Mouse (Mus musculus) urinary bladder, adult 2 months (tissue): Measurements from ENCODE around the gene Zc3h15. TPM values are rescaled to one million over a fixed set of nuclear protein-coding genes. Genes with fewer than 3 reads are reported as not detected.
"Not testable (repeated sequence)": the region's sequence is repeated elsewhere in the genome, so short reads cannot be mapped to it uniquely, and the experiment has no call there.

Experiments used
- DNase-seq: peaks from one replicate; pipeline ENCODE4 v3.0.0; 2022; ENCODE audit warnings: low spot score
- polyA plus RNA-seq: library from polyadenylated mRNA; depleted of rRNA; stranded (reverse); fragments of >200 nt; gene quantifications from 2 replicates; pipeline ENCODE4 v1.2.3, GENCODE M21; 2012

Zc3h15 gene
- polyA plus RNA-seq, 1 experiment = 79.2 TPM

DNA sequence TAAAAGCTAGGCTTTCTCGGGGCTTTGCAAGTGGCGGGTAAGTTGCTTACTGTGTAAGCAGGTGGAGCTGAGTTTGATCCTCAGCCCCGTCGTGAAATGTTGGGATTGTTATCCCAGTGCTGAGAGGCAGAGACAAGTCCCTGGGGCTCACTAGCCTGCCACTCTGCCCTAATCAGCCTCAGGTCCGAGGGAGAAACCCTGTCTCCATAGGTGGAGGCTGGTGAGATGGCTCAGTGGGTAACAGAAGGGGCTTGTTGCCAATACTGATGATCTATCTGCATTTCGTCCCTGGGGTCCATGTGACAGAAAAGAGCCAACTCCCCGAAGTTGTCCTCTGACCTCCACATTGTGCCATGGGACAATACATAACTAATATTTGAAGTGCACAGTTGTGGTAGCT lies 30.2 kb downstream of the Zc3h15 start:
- no peak for DNase-seq

DNA sequence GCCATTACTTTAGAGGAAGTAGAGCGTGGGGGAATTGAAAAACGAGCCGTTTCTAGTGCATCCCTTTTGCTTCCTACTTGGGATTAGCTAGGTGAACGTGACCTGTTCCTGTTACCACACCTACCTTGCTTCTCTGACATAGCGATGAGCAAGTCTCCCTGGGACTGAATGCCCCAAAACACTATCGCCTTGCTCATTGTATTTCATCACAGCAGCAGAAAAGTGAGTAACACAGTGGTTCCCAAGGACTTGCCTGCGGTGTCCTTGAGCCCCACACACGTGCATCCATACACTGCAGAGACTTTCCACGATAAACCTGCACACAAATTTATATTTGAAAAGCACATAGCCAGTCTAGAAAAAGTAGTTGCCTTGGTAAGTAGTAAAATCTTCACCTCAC lies 30.7 kb downstream of the Zc3h15 start:
- no peak for DNase-seq

DNA sequence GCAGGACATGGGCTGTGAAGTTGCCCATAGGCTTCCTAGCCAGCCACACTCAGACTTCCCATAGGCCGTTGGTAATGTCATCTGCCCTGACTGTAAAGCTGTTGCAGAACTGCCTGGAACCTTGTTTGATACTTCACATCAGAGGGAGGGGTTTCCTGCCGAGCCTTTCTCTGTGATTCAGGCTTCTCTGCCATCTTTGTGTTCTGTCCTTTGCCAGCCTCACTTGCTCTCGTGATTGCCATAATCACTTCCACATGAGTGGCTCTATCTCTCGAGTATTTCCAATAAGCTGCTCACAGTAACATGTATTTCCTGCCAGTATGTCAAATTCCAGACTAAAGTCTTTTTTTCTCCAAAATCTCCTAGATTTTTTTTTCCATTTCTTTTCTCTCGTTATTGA lies 31.4 kb downstream of the Zc3h15 start:
- DNase-seq = no peak

DNA sequence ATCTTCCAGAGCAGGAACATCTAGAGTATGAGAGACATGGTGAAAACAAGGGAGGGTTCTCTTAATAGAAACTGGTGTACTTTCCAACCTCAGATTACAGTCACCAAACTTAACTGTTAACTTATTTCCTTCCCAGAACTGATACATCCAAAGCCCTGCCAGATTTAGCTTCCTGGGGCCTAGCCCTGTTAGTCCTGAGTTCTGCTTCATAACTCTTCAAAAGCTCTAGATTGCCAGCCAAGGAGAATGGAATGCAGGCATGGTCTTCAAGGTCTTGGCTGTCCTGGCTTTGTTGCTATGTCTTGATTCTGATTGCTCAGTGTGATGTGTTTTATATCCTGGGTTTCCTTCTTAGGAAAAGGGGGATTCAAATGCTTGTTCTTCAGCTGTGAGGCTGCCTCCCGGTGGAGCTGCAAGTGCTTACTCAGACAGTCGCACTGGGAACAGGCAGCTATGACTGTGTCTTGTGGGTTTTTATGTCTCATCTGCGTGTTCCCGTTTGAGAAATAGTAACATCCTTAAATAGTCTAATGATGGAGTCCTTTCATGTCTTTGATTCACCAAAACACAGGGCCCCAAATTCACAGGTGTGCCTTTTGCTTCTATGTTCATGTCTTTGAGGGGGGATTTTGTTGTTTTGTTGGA lies 32.1 kb downstream of the Zc3h15 start:
- DNase-seq = no peak

DNA sequence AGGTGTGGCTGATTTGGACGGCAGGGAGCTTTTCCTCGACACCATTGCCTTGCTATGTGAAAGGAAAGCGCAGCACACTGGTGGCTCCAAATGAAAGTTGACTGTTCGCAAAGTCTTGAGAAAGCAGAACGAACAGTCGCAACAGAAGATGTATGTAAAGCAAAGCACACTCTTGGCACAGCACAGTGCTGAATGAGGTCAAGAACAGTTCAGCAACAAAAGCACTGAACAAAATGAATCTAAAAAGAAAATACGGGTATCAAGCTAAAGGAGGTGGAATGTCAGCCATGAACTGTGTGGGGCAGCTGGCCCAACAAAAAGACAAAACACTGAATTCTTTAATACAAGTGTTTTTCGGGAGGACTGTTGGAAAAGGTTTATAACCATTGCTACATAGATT lies 37.1 kb downstream of the Zc3h15 start:
- DNase-seq = no peak

DNA sequence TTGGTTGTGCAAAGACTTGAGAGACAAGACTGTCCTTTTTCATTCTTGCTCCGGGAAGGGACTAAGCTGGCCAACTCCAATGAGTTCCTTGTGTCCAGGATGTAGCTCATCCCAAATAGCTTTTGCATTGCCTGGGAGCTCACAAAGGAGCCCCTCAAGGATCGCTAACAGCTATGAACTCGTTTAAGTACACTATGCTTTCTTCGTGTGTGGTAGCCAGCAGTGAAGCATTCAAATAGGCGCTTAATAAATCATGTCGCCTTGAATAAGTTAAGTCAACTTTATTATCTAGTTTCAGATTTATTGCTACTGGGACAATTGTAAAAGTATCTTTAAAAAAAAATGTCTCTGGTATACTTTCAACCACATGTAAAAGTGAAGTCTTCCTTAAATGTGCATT lies 37.5 kb downstream of the Zc3h15 start:
- no peak for DNase-seq

DNA sequence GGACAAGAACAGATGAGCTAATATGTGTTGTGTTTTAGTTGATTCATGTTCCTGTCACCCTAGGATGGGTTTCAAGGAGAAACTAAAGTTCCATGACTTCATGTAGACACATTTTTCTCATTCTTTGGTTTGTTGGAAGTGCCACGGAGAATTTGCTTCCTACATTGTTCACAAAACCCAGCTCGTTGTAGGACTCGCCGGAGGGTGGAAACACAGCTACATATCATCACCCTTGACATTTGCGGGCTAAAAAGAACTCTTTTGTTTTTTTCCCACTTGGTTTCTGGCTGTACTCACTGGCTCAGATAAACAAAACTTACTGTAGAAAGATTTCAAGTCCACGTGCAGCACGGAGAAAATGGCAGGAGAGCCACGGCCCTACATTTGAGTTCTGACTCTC lies 38.0 kb downstream of the Zc3h15 start:
- DNase-seq = no peak

DNA sequence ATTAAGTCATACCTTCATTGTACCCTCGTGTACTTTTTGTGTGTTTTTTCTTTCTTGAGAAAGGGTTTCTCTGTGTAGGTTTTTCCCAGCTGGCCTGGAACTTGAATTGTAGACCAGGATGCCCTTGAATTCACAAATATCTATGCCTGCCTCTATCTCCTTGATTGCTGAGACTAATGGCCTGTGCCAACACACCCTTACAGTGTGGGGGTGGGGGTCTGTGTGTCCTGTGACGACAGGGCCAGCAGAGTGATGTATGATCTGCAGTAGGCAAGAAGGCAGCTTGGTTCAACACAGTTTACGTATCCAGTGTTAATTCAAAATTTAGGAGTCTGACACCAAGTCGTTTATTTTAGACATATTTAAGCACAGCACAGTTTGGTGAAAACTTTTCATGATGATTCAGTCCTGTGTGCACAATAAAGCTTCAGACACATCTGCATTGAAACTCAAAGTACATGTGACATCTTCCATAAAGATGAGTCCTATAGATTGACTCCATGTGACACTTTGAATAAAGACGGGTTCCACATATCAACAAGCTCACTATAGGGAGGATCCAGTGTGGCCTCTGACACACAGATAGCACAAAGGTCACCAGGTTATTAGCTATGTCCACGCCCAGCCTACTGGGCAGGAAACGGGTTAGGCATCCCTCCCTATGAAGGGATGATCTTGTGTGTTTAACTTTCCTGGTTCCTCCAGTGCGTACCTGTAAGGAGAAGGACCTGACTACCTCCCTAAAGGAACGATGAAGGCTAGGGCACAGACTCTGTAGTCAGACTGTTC lies 39.7 kb downstream of the Zc3h15 start:
- DNase-seq = no peak

DNA sequence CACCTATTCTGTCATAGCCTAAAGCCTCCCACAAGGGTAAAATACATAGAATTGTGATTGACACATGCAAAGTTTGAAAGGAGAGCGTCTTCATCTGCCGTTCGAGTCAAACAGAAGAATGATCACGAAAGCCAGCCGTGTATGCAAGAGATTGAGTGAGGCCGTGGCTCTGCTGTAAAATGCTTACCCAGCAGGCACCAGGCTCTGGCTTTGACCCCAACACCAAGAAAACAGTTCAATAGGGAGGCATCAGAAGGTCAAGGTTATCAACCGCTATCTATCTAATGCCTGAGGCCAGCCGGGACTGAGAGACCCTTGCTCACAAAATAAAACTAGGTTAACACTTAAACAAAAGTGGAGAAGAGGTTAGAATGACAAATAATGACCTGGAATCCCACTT lies 40.5 kb downstream of the Zc3h15 start:
- no peak for DNase-seq

DNA sequence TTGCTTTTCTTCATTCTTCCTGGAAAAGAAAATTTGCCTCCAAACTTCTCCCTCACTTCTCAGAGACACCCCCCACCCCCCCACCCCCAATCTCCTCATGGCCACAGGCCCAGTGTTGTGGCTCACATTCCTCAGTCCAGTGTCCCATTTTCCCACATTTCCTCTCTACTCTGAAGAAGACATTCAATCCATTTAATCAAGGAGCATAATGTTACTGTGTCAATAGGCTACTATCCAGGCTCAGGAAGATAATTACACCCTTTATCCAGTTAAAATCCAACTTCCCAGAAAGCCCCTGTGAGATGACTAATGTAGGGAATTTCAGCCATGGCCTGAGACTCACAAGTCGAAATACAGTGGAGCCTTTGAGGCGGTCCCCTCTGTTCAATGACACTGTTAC lies 46.1 kb downstream of the Zc3h15 start:
- no peak for DNase-seq

DNA sequence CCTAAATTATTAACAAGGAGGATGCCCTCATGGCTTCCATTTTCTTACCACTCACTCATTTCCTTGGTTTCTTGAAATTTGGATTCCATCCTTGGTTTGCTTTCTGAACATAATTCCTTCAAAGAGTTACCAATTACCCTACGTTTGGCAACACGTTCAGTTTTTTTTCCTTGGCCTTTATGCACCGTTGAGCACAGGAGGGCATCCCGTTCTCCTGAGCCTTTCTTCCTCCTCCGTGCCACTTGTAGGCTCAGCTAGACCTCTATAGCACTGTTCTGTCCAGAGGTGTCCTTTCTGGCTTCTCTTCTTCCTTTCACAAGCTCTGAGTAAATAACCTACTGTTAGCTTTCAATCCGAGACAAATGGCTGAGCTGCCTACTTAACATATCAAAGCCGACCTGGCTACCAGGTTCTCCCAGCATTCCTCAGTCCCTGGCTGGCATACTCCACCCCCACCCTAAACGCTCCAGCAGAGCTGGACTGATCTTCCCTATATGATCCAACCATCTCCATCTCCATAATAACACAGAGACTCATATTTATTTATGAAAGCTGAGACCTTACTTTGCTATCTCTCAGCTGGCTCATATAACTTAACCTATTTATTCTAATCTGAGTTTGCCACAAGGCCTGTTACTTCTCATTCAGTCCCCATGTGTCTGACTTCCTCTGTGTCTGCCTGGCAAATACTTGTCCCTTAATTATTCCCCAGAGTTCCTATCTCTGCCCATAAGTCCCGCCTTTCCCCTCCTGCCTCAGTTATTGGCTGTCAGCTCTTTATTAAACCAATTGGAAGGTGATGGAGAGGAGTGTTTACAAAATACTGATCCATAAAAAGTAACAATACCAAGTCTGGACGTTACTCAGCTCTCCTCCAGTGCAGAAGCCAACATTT lies 48.7 kb downstream of the Zc3h15 start:
- no peak for DNase-seq

DNA sequence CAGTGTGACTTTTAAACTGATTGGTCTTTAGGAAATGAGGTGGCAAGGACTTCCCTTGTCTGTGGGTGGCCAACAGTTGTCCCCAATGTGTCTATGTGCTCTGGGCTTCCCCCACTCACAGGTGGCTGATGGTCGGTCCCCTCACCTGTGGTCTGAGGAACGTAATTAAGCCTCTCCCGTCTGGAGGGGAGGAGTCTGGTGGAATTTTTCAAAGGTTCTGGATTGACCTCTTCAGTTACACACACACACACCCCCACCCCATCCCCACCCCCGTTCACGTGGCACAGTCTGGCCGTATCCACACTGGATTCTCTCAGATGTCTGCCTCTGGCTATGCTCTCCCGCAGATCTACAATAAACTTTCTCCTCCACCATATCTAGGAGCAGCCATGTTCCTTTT lies 49.8 kb downstream of the Zc3h15 start:
- no peak for DNase-seq

DNA sequence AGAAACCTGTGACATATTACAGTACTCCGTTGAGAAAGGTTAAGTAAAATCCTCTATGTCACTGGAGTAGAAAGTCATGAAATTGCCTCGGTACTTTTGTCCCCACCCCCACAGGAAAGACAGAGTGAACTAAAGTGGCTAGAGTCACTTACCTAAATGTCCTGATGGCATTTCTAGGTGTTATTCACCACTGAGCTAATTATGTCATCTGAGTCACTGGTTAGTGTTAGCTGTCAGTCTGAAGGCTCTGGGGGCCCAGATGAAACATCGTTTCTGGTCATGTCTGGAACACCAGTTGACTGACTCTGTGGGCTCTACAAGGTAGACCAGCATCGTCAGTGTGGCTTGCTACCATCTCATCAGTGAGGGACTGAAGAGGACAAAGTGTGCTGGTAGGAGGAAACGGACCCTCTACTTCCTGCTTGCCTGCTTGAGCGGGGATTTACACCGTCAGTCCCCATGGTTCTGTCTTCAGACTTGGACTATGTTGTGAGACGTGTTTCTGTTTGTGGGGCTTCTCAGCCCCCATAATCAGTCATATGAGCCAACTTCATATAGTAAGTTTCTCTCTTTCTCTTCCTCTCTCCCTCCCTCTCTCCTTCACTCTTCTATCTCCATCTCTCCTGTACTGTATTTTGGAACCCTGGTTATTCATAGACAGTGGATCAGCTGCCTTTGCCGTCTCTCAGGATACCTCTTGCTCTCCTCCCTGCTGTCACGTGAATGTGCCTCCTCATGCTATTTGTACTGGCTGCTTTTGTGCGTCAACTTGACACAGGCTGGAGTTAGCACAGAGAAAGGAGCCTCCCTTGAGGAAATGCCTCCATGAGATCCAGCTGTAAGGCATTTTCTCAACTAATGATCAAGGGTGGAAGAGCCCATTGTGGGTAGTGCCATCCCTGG lies 51.4 kb downstream of the Zc3h15 start:
- no peak for DNase-seq

DNA sequence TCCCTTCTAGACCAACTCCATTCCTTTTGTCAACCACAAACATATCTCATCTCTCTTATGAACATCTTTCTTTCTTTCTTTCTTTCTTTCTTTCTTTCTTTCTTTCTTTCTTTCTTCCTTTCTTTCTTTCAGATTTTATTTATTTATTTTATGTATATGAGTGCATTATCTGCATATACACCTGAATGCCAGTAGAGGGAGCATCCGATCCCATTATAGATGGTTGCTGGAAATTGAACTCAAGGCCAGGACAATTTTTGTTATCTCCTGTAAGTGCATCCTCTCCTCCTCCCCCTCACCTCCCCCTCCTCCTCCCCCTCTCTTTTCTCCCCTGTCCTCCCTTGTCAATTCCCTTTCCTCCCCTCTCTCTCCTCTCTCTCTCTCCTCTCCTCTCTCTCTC lies 54.2 kb downstream of the Zc3h15 start:
- no peak for DNase-seq

DNA sequence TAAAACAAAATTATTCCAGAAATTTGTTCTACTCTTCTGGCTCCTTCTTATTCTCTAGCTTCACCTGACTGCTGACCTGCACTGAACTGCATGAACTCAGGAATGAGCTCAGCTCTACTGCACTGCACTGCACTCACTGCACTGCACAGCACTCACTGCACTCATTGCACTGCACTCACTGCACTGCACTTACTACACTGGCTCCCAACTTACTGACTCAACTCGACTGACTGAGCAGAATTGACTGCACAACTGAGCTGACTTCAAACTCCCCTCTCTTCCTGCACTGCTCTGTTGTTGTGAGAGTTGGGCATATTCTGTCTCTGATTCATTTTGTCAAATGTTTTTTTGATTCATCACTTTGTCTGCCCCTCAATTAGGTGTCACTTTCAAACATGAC lies 55.1 kb downstream of the Zc3h15 start:
- DNase-seq = no peak

DNA sequence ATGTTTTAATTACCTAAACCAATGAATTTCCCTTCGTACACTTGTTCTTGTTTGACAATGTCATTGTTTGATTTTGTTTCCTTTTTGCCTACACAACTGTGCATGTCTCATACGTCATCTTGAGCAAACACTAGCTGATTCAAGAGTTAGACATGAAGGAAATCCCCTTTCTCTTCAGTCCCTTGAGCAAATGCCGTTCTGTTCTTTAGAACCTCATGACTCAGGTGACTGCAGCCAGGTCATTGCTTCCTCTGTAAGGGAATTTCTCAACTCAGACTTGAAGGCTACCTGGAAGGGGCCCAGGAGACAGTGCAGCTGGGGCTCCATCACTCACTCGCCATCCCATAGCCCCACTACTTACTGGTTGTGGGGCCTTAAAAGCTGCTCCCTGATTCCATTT lies 56.4 kb downstream of the Zc3h15 start:
- DNase-seq = no peak

DNA sequence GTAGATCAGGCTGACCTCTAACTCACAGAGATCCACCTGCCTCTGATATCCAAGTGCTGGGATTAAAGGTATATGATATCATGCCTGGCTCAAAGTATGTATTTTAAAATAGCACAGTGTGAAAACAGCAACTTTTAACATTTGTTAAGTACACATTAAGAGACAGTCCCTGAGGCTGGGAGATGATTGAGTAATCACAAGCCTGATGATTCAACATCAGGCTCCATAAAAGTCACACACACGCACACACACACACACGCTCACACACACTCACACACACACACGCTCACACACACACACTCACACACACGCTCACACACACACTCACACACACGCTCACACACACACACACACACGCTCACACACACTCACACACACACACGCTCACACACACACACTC lies 58.2 kb downstream of the Zc3h15 start:
- no peak for DNase-seq

DNA sequence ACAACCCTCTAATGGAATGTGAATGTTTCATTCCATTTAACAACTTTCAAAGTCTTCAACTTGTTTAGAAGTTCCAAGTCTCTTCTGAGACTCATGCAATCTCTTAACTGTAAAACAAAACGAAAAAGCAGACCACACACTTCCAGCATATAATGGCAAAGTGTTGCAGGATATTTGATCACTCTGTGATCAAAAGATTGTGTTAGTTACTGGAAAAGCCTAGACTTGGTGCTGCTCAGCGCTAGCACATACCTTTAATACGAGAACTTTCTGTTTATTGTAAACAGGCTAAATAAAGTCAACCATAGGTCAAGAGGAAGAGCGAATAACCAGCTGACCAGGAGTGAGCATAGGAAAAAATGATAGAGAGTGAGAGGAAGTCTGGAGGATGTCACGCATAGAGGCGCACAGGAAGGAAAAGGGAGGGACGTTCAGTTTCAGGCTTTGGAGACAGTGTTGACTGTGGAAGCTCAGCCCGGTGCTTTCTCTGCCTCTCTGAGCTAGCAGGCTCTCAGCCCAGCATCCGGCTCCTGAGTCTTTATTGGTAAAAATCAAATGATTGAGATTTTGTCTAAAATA lies 61.4 kb downstream of the Zc3h15 start:
- DNase-seq = no peak

DNA sequence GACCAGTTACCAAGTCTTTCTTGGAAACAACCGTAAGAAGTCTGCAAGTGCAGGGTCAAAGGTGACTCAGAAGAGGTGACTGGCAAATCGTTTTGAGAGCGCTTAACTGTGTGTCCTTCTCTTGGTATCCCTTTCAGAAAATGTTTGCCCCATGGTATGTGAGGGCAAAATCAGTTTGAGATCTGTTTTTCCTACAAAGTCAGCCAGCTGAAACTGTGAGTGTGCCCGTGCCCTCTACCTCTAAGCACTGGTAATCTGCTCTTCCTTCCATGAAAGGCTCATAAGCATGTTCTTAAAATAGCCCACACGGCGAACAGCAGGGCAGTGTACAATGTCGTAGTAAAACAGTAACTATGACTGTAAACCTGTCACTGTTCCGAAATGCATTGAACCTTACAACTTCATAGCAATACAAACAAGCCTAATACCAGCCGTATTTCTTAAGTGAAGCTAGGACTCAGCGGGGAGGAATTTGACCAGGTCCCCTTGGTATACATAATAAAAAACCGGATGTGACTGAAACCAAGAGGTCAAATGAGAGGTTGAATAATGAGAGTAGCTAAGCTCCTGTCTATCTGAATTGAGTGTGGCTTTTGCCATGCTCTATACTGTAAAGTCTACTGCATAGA lies 65.8 kb downstream of the Zc3h15 start:
- no peak for DNase-seq

DNA sequence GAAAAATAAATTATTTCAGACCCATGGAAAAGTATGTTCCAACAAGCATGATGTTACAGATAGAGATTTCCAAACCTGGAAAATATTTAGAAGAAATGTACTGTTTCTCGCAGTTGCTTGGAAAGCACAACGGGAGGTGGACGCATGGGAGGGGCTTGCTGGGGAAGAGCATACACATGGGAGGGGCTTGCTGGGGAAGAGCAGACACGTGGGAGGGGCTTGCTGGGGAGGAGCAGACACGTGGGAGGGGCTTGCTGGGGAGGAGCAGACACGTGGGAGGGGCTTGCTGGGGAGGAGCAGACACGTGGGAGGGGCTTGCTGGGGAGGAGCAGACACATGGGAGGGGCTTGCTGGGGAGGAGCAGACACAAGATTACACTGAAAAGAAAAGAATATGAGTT lies 69.0 kb downstream of the Zc3h15 start:
- DNase-seq = not testable (repeated sequence)

DNA sequence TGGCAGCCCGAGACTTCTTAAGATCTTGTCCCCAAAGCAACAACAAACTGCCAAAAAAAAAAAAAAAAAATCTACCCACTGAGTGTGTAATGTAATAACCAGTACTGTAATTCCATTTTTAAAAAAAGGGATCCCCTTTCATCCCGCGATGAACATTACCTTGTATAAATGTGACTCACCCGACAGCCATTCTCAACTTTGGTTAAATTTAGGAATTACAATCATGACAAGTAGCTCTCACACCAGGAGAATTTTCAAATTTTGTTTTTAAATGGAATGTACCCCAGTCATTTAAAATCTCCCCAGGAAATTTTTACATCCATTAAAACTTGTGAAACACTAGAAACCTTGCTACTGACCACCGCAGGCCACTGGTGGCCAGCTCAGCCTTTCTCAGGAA lies 69.7 kb downstream of the Zc3h15 start:
- no peak for DNase-seq
